Mouse (Mus musculus) CH12.LX (cell line): ENCODE data around the gene Kctd3.

Source experiments
- CTCF ChIP-seq, 2 experiments: IDR thresholded peaks in 1 of 2; conservative IDR thresholded peaks in 1 of 2; 2 replicates each; pipeline ENCODE4 v1.5.1; 2011 to 2012; ENCODE audit warnings: low read depth in 2 of 2, low read length in 2 of 2, improper control_type of control experiment in 1 of 2, inconsistent platforms in 1 of 2, mild to moderate bottlenecking in 1 of 2, moderate library complexity in 1 of 2
- EP300 ChIP-seq: IDR thresholded peaks from 2 replicates; pipeline ENCODE4 v1.6.1; 2011; ENCODE audit warnings: low read length, improper control_type of control experiment
- MAFK ChIP-seq: IDR thresholded peaks from 2 replicates; pipeline ENCODE4 v1.6.1; 2011; ENCODE audit warnings: low read length, improper control_type of control experiment; ENCODE audit not compliant: insufficient replicate concordance
- POLR2A ChIP-seq: IDR thresholded peaks from 2 replicates; pipeline ENCODE4 v1.6.1; 2011; ENCODE audit warnings: low read depth, mild to moderate bottlenecking, improper control_type of control experiment, low read length
- POLR2AphosphoS2 ChIP-seq: IDR thresholded peaks from 2 replicates; pipeline ENCODE4 v1.6.1; 2011; ENCODE audit warnings: low read depth, low read length, improper control_type of control experiment
- TCF12 ChIP-seq: IDR thresholded peaks from 2 replicates; pipeline ENCODE4 v1.6.1; 2014; ENCODE audit warnings: low read depth, mild to moderate bottlenecking, inconsistent platforms, low read length, improper control_type of control experiment

DNA sequence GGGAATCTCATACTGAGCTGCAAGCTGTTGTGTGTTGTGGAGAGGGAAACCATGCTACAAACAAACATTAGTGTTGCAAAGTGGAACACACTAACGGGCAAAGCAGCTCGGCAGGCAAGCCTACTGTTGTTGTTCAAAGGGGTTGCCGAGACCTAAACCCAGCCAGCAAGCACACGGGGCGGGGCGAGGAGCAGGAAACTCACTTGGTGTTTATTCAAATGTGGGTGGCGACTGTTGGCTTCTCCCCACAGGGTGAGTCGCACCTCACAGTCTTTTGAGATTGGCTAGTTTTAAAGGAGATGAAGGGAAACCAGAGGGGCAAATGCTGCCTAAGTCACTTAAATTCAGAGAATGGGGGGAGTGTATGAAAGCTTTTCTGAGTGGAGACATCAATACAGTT is 62.3 kb downstream of the Kctd3 start:
- TF ChIP-seq CTCF (conservative IDR thresholded peaks at IDR 0.05 in 1 of 2, IDR thresholded peaks at IDR 0.05 in 1 of 2; ENCODE audit: low read depth in 2 of 2, low read length in 2 of 2) (no peak), TCF12 (no peak), POLR2A (no peak), EP300 (no peak), MAFK (no peak), POLR2AphosphoS2 (no peak)
